Mouse (Mus musculus) frontal cortex, adult 2 months (tissue): ENCODE measurements at regions not wholly inside any gene's neighbourhood (a gene's known extent, or its start where the extent isn't known, plus 50 kb on each side); places are given as distances from the start of the nearest gene placed in this dataset.

Experiments used
- DNase-seq, 2 experiments: peaks; one replicate each; pipeline ENCODE4 v3.0.0; 2022; ENCODE audit warnings: low spot score in 1 of 2; ENCODE audit errors: extremely low spot score in 1 of 2

GRCm38 (mm10) chr11:45634535-45635235 lies 217.2 kb upstream of the Clint1 start:
- DNase-seq: no peak

- DNase-seq: no peak
These were observed 216.0 kb upstream of the Clint1 start for GRCm38 (mm10) chr11:45635896-45636295.

GRCm38 (mm10) chr11:45639236-45639635 lies 212.6 kb upstream of the Clint1 start:
- no peak for DNase-seq

GRCm38 (mm10) chr11:45642142-45642756 lies 209.6 kb upstream of the Clint1 start:
- DNase-seq: no peak

GRCm38 (mm10) chr11:45643629-45644325 lies 208.1 kb upstream of the Clint1 start:
- DNase-seq: no peak

- DNase-seq: no peak
These were observed 206.0 kb upstream of the Clint1 start for GRCm38 (mm10) chr11:45645815-45646214.

- no peak for DNase-seq
These were observed 204.0 kb upstream of the Clint1 start for GRCm38 (mm10) chr11:45647888-45648287.

- no peak for DNase-seq
These were observed 195.6 kb upstream of the Clint1 start for GRCm38 (mm10) chr11:45656260-45656659.

GRCm38 (mm10) chr11:45670156-45670830 lies 181.6 kb upstream of the Clint1 start:
- DNase-seq: no peak

- DNase-seq: peak; percentile 23 to 85
These were observed 173.1 kb upstream of the Clint1 start for GRCm38 (mm10) chr11:45678666-45679292.

- no peak for DNase-seq
These were observed 172.6 kb upstream of the Clint1 start for GRCm38 (mm10) chr11:45679293-45679673.

GRCm38 (mm10) chr11:45685571-45685970 lies 166.3 kb upstream of the Clint1 start:
- no peak for DNase-seq

GRCm38 (mm10) chr11:45693206-45693605 lies 158.6 kb upstream of the Clint1 start:
- no peak for DNase-seq

- DNase-seq: no peak
These were observed 150.3 kb upstream of the Clint1 start for GRCm38 (mm10) chr11:45701506-45701905.

GRCm38 (mm10) chr11:45702916-45703315 lies 148.9 kb upstream of the Clint1 start:
- no peak for DNase-seq

- no peak for DNase-seq
These were observed 147.4 kb upstream of the Clint1 start for GRCm38 (mm10) chr11:45704411-45704810.

- DNase-seq: no peak
These were observed 133.2 kb upstream of the Clint1 start for GRCm38 (mm10) chr11:45718630-45719029.

- DNase-seq: no peak
These were observed 132.0 kb upstream of the Clint1 start for GRCm38 (mm10) chr11:45719821-45720220.

- DNase-seq: peak in 1 of 2 experiments; percentile 2
These were observed 115.3 kb upstream of the Clint1 start for GRCm38 (mm10) chr11:45736561-45736960.

- no peak for DNase-seq
These were observed 113.5 kb upstream of the Clint1 start for GRCm38 (mm10) chr11:45738331-45738730.

GRCm38 (mm10) chr11:45745941-45746340 lies 105.9 kb upstream of the Clint1 start:
- no peak for DNase-seq
